Mouse (Mus musculus) right cerebral cortex, adult 18-20 months (tissue): Measurements from ENCODE around the gene Smpdl3b.
A peak's percentile ranks its signal among the peaks of the same experiment; 100 is the strongest.

Source experiments
- DNase-seq: peaks from one replicate; pipeline ENCODE4 v3.0.0; 2022; ENCODE audit warnings: mixed read lengths

The Smpdl3b gene

DNA sequence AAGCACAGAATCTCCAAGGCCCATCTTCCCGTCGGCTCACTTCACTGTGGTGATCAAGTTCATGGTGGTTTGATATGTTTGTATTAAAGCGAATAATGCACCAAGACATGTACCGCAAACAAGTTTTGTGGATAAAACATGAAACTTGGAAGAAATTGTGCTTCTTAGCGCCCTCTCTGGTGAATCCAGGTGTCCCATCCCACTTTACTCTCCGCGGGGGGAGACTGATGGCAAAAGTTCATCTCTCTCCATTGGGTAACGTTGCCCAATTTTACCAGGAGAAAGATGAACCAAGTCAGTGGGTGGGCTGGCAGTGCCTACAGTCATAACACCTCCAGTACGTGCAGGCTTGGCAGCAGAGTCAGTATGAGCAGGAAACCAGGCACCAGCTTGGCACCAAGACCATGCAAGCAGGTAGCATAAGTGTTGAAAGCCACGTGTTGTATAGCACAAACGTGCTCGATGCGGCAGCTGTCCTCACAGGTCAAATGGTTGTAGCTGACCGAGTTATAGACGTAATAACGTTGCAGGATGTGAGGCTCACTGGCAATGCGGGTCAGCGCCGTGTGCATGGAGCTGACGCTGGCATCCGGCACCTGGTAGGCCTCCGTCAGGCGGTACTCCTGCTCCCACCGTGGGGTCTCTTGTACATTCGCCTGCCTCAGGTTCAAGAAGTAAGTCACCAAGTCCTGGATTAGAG, 23.8 kb downstream of the Smpdl3b start:
- no peak for DNase-seq

DNA sequence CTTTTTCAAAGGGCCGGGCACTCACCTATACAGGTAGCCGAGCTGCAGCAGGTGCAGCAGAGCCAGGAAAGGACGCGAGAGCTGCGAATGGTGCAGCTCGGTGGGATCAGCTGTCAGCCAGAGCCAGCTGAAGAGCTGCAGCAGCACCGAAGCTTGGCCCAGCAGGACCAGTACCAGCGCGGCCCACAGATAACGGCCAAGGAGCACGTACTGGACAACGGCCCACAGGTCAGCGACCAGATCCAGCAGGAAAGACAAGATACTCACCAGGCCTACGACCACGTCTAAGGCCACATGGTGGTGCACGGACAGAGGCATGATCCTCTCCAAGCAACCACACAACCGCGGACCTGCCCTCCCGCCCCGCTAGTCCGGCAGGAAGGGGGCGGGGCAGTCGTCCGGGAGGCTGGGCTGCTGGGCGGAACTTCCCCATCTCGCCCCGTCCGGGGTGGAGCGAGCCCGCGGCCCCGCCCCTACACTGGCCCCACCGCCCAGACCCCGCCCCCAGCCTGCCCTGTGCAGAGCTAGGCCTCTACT, 24.8 kb downstream of the Smpdl3b start, which contains the start of gene Xkr8:
Gene Xkr8 (minus strand): TSS at position 399 of the 537 bp plus-strand sequence.
- DNase-seq = peak; percentile 60

DNA sequence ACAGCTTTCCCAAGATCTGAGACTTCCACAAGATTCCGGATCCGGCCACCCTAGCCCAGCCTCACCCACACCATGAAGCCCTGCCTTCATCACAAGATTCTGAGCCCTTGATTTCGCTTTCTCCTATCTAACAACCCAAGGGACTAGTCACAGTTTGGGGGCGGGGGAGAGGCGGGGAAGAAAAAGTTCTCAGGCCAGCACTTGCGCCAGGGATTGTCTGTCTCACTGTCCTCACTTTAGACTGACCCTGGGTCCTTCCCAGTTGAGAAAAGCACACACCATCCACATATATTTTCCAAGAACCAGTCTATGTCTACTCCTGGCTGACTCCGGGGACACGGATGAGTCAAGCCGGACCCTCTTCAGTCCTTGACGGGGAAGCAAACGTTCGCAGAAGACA, 25.4 kb downstream of the Smpdl3b start:
- DNase-seq = no peak

DNA sequence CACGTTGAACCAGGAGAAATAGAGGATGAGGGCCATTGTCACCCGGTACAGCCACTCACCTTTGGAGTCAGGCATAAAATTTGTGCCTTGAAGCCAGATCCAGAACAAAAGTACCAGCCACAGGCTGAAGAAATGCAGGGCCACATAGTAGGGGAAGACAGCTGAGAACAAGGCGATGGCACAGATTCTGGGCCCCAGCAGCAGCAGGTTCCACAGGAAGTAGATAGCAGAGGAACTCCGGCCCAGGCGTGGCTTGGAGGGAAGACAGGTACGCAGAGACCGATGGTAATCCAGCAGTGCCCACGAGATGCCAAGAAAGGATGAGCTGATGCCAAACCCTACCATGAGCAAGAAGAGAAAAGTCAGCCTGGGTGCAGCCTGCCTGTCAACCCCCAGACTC, 28.8 kb downstream of the Smpdl3b start:
- no peak for DNase-seq

DNA sequence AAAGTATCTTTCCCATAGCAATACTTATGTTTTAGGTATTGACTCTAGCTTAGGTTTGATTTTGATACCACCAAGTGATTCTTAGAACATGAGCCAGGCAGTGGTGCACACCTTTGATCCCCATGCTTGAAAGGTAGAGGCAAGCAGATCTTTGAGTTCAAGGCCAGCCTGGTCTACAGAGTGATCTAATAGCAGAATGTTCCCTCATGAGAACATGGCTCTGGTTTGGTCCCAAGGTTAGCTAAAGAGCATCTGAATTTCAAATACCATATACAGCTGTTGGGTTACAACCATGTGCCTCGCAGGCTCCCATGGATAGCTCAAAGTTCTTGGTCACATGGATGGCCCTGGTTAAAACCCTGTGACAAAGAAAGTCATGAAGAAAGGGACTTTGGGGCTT, 38.8 kb downstream of the Smpdl3b start:
- no peak for DNase-seq

DNA sequence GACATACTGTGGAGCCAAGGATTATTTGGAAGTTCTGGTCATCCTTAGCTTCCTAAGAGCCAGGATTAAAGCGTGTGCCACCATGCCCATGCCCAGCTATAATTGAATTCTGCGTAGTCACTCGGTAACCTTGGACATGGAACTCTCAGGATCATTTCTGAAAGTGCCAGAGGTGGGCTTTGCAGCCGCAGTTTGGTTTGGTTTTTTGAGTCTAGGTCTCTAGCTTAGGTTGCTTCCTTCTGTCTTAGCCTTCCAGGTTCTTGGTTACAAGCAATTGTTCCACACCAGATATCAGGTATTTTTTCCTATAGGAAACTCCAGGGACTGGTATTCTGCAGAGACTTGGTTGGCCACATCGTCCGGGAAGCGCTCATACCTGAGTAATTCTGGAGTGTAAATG, 43.9 kb downstream of the Smpdl3b start:
- DNase-seq = no peak

DNA sequence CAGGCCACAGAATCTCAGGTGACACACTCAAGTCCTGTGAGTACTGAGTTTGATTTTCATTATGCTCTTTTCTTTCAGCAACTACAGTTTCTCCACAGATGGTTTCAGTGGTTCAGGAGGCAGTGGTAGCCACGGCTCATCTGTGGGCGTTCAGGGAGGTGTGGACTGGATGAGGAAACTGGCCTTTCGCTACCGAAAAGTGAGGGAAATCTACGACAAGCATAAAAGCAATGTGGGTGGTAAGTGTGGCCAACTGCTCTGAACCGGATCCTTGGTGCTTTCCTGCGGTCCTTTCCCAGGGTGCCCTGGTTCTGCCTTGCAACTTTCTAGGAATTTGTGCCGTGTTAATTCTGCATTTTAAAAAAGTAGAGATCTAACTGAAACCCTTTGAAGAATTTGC, 50.2 kb downstream of the Smpdl3b start:
- peak; percentile 23 for DNase-seq

DNA sequence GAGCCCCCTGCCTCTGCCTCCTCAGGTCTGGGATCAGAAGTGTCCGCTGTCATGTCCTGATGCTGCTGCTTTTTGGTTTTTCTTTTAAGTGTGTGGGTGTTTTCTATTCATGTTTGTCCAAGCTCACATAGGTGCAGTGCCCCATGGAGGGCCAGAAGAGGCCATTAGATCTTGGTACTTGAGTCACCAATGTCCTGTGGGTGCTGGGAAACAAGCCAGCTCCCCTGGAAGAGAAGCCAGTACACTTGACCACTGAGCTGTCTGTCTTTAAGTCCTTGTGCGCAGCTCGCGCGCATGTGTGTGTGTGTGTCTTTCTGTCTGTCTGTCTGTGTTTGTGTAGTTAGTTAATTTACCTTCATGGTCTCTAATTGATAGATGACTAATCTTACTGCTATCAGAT, 55.0 kb downstream of the Smpdl3b start:
- DNase-seq = no peak

DNA sequence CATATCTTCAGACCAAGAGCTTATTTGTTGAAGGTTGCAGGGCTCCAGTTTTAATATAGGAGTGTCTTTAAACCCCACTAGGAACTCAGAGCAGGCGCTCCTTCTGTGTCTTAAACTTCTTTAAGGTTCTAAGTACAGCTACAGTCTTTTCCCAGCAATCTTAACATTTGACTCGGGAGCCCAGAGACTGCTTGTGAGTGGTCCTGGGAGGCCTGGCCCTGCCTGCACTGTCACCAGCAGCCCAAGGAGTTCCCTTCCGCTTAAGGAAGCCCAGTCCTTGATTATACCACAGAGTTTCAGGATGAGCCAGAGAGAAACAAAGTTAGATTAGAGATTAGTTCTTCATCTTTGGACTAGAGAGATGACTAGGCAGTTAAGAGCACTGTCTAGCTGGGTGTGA, 63.7 kb downstream of the Smpdl3b start:
- DNase-seq = no peak

DNA sequence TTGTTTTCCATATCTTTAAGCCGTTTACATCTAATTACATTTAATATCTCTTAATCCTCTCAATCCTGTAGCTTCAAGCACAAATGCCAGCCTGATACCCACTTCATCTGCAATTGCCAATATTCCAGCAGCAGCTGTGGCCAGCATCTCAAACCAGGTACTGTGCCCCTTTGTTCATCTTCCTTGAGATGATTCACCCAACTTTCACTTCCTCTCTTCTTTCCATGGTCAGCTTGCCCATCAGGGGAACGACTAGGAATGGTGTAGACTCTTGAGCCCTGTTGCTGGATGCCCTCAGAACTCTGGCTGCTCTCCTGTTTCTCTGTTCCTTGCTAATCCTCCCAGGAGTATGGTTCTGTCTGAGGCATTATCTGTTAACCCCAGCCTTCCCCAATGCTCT, 67.4 kb downstream of the Smpdl3b start:
- DNase-seq = no peak
